Mouse (Mus musculus) liver, adult 2 months (tissue): ENCODE measurements around the gene Cdk13.

Experiments used
- CTCF ChIP-seq: fragments of 200-500 bp; IDR thresholded peaks from 2 replicates; pipeline ENCODE4 v1.5.1; 2011; ENCODE audit warnings: low read depth, low read length, control low read depth
- POLR2A ChIP-seq: fragments of 200-500 bp; IDR thresholded peaks from 2 replicates; pipeline ENCODE4 v1.6.1; 2011; ENCODE audit warnings: low read length, control low read depth; ENCODE audit not compliant: insufficient read depth; ENCODE audit errors: extremely low read depth

GRCm38 (mm10) chr13:17695898-17696580 lies 108.9 kb downstream of the Cdk13 start:
- TF ChIP-seq CTCF = no peak
- TF ChIP-seq POLR2A = no peak
